Mouse (Mus musculus) lung, embryonic 14.5 days (tissue): Measurements from ENCODE around the gene Rftn2. TPM values are rescaled to one million over a fixed set of nuclear protein-coding genes. Genes with fewer than 3 reads are reported as not detected.

ENCODE experiments used
- ATAC-seq: fragments of 200-750 bp; cut with Nextera tagmentation; 2 replicates; pipeline ENCODE4 v1.8.0; 2017; ENCODE audit warnings: mild to moderate bottlenecking, moderate TSS enrichment, moderate library complexity; ENCODE audit not compliant: insufficient read depth
- DNase-seq: peaks from one replicate; pipeline ENCODE4 v3.0.0-alpha.2; 2015
- H3K27ac ChIP-seq: fragments of 300-500 bp; sonication (generic); 2 replicates; pipeline ENCODE4 v1.5.1; 2014; ENCODE audit warnings: low read depth, mild to moderate bottlenecking, moderate library complexity
- H3K27me3 ChIP-seq: fragments of 300-500 bp; sonication (generic); 2 replicates; pipeline ENCODE4 v1.6.1; 2014; ENCODE audit warnings: low read length, control low read depth; ENCODE audit not compliant: insufficient read depth
- H3K36me3 ChIP-seq: fragments of 300-500 bp; sonication (generic); 2 replicates; pipeline ENCODE4 v1.6.1; 2014; ENCODE audit warnings: control low read depth; ENCODE audit not compliant: insufficient read depth
- H3K4me1 ChIP-seq: fragments of 300-500 bp; sonication (generic); 2 replicates; pipeline ENCODE4 v1.6.1; 2014; ENCODE audit warnings: antibody characterized with exemption, control low read depth; ENCODE audit not compliant: insufficient read depth
- H3K4me2 ChIP-seq: fragments of 300-500 bp; sonication (generic); 2 replicates; pipeline ENCODE4 v1.6.1; 2014; ENCODE audit warnings: mild to moderate bottlenecking
- H3K4me3 ChIP-seq: fragments of 300-500 bp; sonication (generic); 2 replicates; pipeline ENCODE4 v1.5.1; 2014; ENCODE audit warnings: low read depth, low read length
- H3K9ac ChIP-seq: fragments of 300-500 bp; sonication (generic); 2 replicates; pipeline ENCODE4 v1.6.1; 2014
- H3K9me3 ChIP-seq: fragments of 300-500 bp; sonication (generic); 2 replicates; pipeline ENCODE4 v1.6.1; 2016; ENCODE audit warnings: low read depth, low read length, control low read depth
- CTCF ChIP-seq: IDR thresholded peaks from 2 replicates; pipeline ENCODE4 v1.5.1; 2016; ENCODE audit warnings: antibody characterized with exemption, low read depth
- WGBS: fragments of 180-500 bp; shearing (Covaris S2); extraction: QIAGEN DNeasy Blood & Tissue Kit; methylation state at CpG from one replicate; pipeline ENCODE4 v1.1.7; 2014; 5-methylcytosine and 5-hydroxymethylcytosine counted together
- polyA plus RNA-seq: library from polyadenylated mRNA; unstranded; fragments of >200 nt; fragmentation: Nextera tagmentation; extraction: Ambion mirVana; gene quantifications from 2 replicates; pipeline ENCODE4 v1.2.1, GENCODE M21; 2014

Gene Rftn2
- polyA plus RNA-seq, 1 experiment from 2014 or later, result 12.1 TPM

DNA sequence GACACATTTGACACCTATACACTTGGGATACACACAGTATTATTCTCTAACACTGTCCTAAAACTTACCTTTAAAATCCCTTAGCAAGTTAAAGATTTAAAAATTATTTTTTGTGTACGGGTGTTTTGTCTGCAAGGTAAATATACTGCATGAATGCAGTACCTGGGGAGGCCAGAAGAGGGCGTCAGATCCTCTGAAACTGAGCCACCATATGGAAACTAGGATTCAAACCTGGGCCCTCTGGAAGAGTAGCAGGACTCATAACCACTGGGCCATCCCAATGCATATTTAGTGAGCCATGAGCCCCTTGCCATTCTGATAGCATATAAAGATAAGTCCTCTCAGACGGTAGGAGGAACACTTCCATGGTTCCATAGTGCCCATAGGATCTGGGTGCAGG is 33.8 kb downstream of the Rftn2 start:
- peaks cover 6% of the 10 kb centered on the region; the same call in 1 of the 2 replicates for H3K4me1 ChIP-seq
- no peaks in the 10 kb centered on the region for H3K9me3 ChIP-seq
- ATAC-seq, result 0 out of 2 replicates have a peak, but pooled peaks have one; percentile 25
- no peaks in the 10 kb centered on the region for H3K36me3 ChIP-seq
- DNase-seq, result peak; percentile 63
- H3K27me3 ChIP-seq, result no peaks in the 10 kb centered on the region
- no peak overlapping the region for H3K4me2 ChIP-seq
- peak overlapping the region; percentile 85 for H3K27ac ChIP-seq
- no peak overlapping the region for H3K9ac ChIP-seq
- peak; percentile 68 for TF ChIP-seq CTCF
- H3K4me3 ChIP-seq, result no peak overlapping the region
- WGBS, result 42% methylated on average over 3 of the region's 3 CpGs

DNA sequence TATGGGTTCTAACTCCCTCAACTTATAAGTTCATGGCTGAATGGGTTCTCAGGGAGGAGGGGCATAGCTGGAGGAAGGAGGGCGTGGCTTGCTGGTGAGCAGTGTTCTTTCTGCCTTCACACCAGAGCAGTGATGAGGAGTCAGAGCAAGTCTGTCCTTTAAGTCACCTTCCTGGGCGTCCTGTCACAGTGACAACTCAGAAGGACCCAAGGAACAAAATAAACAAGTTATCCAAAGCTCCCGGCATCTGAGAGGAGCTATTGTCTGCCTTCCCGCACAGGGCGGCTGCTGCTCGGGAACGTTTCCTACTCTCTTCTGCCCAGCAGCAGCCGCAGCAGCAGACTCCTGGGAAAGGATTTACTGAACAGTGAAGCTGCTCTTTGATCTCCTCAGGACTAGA is 34.6 kb downstream of the Rftn2 start:
- Histone ChIP-seq H3K9ac (0 out of 2 replicates have a peak overlapping the region, but pooled peaks have one; percentile 4), H3K4me3 (peak overlapping the region; percentile 7; the same call in 1 of the 2 replicates), H3K27me3 (no peaks in the 10 kb centered on the region), H3K9me3 (no peaks in the 10 kb centered on the region), H3K4me1 (peaks cover 6% of the 10 kb centered on the region; the same call in 1 of the 2 replicates), H3K36me3 (no peaks in the 10 kb centered on the region), H3K4me2 (peak overlapping the region; percentile 49), H3K27ac (peak overlapping the region; percentile 42; the same call in 1 of the 2 replicates)
- DNase-seq, result peak; percentile 63
- ATAC-seq, result peak; percentile 55
- TF ChIP-seq CTCF, result no peak
- 11% methylated on average over 8 of the region's 8 CpGs for WGBS

DNA sequence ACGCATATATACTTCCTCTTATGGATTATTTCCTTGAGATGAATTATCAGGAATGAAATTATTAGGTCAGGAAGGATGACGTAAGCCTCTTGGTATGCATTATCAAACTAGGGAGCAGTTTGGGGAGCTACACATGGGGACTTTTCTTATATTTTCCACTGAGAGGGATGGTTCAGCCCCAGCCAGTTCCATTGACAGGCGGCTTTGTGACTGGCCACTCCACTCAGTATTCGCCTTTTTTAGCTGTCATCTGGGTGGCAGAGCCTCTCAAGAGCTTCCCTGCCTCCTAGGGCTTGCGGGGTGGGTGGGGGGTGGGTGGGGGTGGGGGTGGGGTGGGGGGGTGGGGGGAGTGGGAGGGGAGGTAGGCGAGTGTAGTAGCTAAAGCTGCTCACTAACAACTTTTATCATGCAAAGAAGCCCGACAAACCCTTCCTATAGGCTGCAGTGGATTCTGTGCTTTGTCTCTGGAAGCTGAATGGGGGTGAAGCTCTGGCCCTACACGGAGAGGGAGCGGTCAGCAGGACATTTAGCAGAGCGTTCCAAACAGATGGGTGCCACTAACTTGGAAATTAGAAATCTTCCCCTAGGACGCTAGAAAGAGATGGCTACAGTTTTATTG is 39.9 kb downstream of the Rftn2 start:
- no peak for DNase-seq
- 29% methylated on average over 11 of the region's 11 CpGs for WGBS
- Histone ChIP-seq H3K4me3 (no peak overlapping the region), H3K27ac (no peak overlapping the region), H3K36me3 (peaks cover 9% of the 10 kb centered on the region; the same call in 1 of the 2 replicates), H3K9me3 (no peaks in the 10 kb centered on the region), H3K9ac (no peak overlapping the region), H3K4me1 (no peaks in the 10 kb centered on the region), H3K27me3 (no peaks in the 10 kb centered on the region), H3K4me2 (no peak overlapping the region)
- no peak for ATAC-seq
- TF ChIP-seq CTCF, result no peak

- 82% methylated on average over 6 of the region's 6 CpGs for WGBS
- H3K4me1 ChIP-seq, result no peaks in the 10 kb centered on the region
- no peak overlapping the region for H3K4me3 ChIP-seq
- H3K27ac ChIP-seq, result no peak overlapping the region
- H3K36me3 ChIP-seq, result peaks cover 15% of the 10 kb centered on the region; the same call in 1 of the 2 replicates
- no peaks in the 10 kb centered on the region for H3K27me3 ChIP-seq
- ATAC-seq (no peak), DNase-seq (no peak)
- H3K9ac ChIP-seq, result no peak overlapping the region
- peak; percentile 16; the same call in 1 of the 2 replicates for TF ChIP-seq CTCF
- H3K4me2 ChIP-seq, result no peak overlapping the region
- H3K9me3 ChIP-seq, result no peaks in the 10 kb centered on the region
These were observed 40.9 kb downstream of the Rftn2 start for GRCm38 (mm10) chr1:55185718-55186117.

DNA sequence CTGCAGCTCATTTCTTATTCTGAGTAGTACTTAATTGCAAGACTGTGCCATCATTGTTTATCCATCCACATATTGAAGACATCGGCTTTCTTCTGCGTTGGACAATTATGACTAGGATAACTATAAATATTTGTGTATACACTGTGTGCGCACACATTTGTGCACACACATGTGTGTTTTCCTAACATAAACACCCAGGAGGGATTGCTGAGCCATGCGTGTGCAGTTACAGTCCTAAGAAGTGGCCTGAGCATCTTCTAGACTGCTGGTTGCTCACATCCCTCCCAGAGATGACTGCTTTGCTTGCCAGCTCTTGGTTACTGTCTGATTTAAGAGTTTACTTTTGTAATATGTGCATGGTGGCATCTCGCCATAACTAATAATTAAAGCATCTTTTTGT is 44.2 kb downstream of the Rftn2 start:
- Histone ChIP-seq H3K27ac (no peak overlapping the region), H3K4me2 (no peak overlapping the region), H3K9ac (no peak overlapping the region), H3K36me3 (peaks cover 15% of the 10 kb centered on the region; the same call in 1 of the 2 replicates), H3K4me1 (no peaks in the 10 kb centered on the region), H3K9me3 (no peaks in the 10 kb centered on the region), H3K4me3 (no peak overlapping the region), H3K27me3 (no peaks in the 10 kb centered on the region)
- 58% methylated on average over 5 of the region's 5 CpGs for WGBS
- ATAC-seq (peak; percentile 60; the same call in 1 of the 2 replicates), DNase-seq (no peak)
- no peak for TF ChIP-seq CTCF

DNA sequence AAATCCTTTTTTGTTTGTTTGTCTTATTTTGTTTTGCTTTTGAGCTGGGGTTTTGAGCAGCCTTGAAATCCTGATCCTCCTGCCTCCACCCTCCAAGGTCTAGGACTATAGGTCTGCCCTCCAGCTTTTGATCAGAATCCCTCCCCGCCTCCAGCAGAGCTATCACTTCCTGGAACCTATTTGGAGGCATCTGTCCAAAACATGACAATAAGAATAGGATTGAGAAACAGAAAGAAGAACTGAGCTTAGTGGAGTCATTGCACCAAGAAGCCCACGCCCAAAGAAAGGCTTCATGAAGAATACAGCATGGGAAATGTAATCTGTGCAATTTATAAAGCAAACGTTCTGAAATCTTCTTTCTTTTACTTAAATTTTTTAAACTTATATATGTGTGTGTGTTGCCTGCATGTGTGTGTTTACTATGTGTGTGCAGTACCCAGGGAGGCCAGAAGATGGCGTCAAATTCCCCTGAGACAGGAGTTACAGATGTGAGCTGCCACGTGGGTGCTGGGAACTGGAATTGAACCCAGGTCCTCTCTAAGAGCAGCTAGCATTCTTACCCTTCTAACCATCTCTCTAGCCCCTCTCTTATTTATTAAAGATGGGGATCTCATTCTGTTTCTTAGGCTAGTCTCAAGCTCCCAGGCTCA is 46.5 kb downstream of the Rftn2 start:
- no peak overlapping the region for H3K4me2 ChIP-seq
- H3K4me1 ChIP-seq, result no peaks in the 10 kb centered on the region
- WGBS, result 75% methylated on average over 5 of the region's 5 CpGs
- no peak overlapping the region for H3K27ac ChIP-seq
- 0 out of 2 replicates have a peak, but pooled peaks have one; percentile 17 for TF ChIP-seq CTCF
- H3K36me3 ChIP-seq, result peaks cover 12% of the 10 kb centered on the region; the same call in 1 of the 2 replicates
- no peaks in the 10 kb centered on the region for H3K27me3 ChIP-seq
- no peak for ATAC-seq
- DNase-seq, result no peak
- H3K9me3 ChIP-seq, result no peaks in the 10 kb centered on the region
- no peak overlapping the region for H3K4me3 ChIP-seq
- H3K9ac ChIP-seq, result no peak overlapping the region

GRCm38 (mm10) chr1:55174558-55175034 is 52.0 kb downstream of the Rftn2 start:
- no peak for DNase-seq
- WGBS, result 8% methylated on average over 3 of the region's 3 CpGs

More at GRCm38 (mm10) chr1:55174558-55175034, 52.0 kb downstream of the Rftn2 start:
- H3K27me3 ChIP-seq, result no peaks in the 10 kb centered on the region
- H3K4me1 ChIP-seq, result no peaks in the 10 kb centered on the region
- 0 out of 2 replicates have a peak, but pooled peaks have one; percentile 54 for ATAC-seq
- no peak overlapping the region for H3K4me3 ChIP-seq
- H3K4me2 ChIP-seq, result no peak overlapping the region
- no peak for TF ChIP-seq CTCF
- no peak overlapping the region for H3K9ac ChIP-seq
- H3K27ac ChIP-seq, result no peak overlapping the region
- H3K36me3 ChIP-seq, result 0 out of 2 replicates have a peak, but pooled peaks cover 3% of the 10 kb centered on the region
- no peaks in the 10 kb centered on the region for H3K9me3 ChIP-seq
